Comparison of ENCODE assay signal across 25 mouse cellular contexts in the genomic region with DNA sequence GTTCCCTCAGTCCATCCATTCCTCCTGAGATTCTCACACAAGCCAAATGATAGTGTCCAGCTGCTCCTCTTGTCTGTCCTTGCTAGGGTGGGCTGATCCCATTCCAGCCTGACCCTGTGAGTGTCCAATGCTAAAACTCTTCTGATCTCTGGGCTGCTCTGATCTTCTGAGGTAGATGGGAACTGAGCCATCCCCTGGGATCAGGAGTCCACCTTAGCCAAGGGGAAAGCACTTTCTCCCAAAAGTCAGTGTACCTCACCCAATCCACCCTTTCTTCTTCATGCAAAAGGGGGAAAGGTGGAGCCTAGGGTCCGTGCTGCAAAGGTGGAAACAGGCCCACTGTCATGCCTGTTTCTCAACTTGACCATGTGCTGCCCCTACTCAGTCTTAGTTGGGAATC. TPM values are rescaled to one million over a fixed set of nuclear protein-coding genes. Genes with fewer than 3 reads are reported as not detected.
"Had no signal": no experiment of that assay in that cellular context is flagged by ENCODE, and none has a peak within 500 bp of the region (broad histone marks: within the 10 kb centered on the region; RNA-seq: fewer than 3 reads in every experiment).

No protein-coding gene starts in this region.

- DNase-seq: retina, postnatal 1 day; right cerebral cortex, adult 18-20 months; right cerebral cortex, postnatal 14 days; right cerebral cortex, postnatal 25 days; right cerebral cortex, postnatal 4 days; spleen, adult 18-20 months; thymus, adult 18-20 months; thymus, adult 2 months; thymus, postnatal 14 days; thymus, postnatal 25 days; thymus, postnatal 36 days; thymus, postnatal 4 days had no signal

- H3K27me3 ChIP-seq: neural tube, embryonic 13.5 days; neural tube, embryonic 15.5 days; stomach, embryonic 15.5 days had no signal

- H3K9ac ChIP-seq: neural tube, embryonic 13.5 days; neural tube, embryonic 15.5 days; stomach, embryonic 15.5 days had no signal

- H3K4me3 ChIP-seq: neural tube, embryonic 13.5 days; neural tube, embryonic 15.5 days; stomach, embryonic 15.5 days had no signal

- H3K36me3 ChIP-seq: neural tube, embryonic 13.5 days; neural tube, embryonic 15.5 days; stomach, embryonic 15.5 days had no signal

- H3K27ac ChIP-seq: neural tube, embryonic 13.5 days; neural tube, embryonic 15.5 days; stomach, embryonic 15.5 days; stomach, postnatal 0 days had no signal

RNA-seq across cellular contexts. Expression of gene Rdh7, which starts 2.9 kb away (rescaled TPM):
- total RNA-seq: neutrophil, adult 5-6 weeks had no signal
- polyA plus RNA-seq: neural tube, embryonic 13.5 days; neural tube, embryonic 14.5 days; neural tube, embryonic 15.5 days; stomach, embryonic 14.5 days; testis, adult 2 months; thymus, postnatal 0 days; urinary bladder, adult 2 months had no signal

RNA-seq across cellular contexts. Expression of gene Sdr9c7, which starts 6.8 kb away (rescaled TPM):
- total RNA-seq: neutrophil, adult 5-6 weeks had no signal
- polyA plus RNA-seq: neural tube, embryonic 13.5 days; neural tube, embryonic 14.5 days; neural tube, embryonic 15.5 days; small intestine, adult 2 months; stomach, embryonic 14.5 days had no signal

RNA-seq across cellular contexts. Expression of gene Rdh16f2, which starts 25.2 kb away (rescaled TPM):
- total RNA-seq: neutrophil, adult 5-6 weeks had no signal
- polyA plus RNA-seq: neural tube, embryonic 13.5 days; neural tube, embryonic 14.5 days; neural tube, embryonic 15.5 days; stomach, embryonic 14.5 days; stomach, embryonic 15.5 days; stomach, postnatal 0 days; thymus, adult 2 months; urinary bladder, adult 2 months had no signal

RNA-seq across cellular contexts. Expression of gene Rdh19, which starts 41.8 kb away (rescaled TPM):
- total RNA-seq: neutrophil, adult 5-6 weeks had no signal
- polyA plus RNA-seq: neural tube, embryonic 13.5 days; neural tube, embryonic 14.5 days; neural tube, embryonic 15.5 days; small intestine, adult 2 months; spleen, adult 2 months; stomach, embryonic 14.5 days; stomach, embryonic 15.5 days; stomach, embryonic 16.5 days; stomach, postnatal 0 days; testis, adult 2 months; thymus, adult 2 months; thymus, postnatal 0 days; urinary bladder, adult 2 months had no signal
